Mouse (Mus musculus): Measurements from ENCODE around the gene Hpca. TPM values are rescaled to one million over a fixed set of nuclear protein-coding genes. Genes with fewer than 3 reads are reported as not detected.

The Hpca gene
- polyA plus RNA-seq (2012; rRNA removed) = 0.04 and 0.23 TPM in 2 replicates

GRCm38 (mm10) chr4:129121569-129122086 is at the start of gene Hpca:
TSS of gene Hpca (minus strand) at chr4:129122036.

GRCm38 (mm10) chr4:129136579-129137391 is 14.9 kb upstream of the Hpca start, which contains the start of gene Fndc5:
TSS of gene Fndc5 (plus strand) at chr4:129136999.

GRCm38 (mm10) chr4:129105356-129105755 is 16.5 kb downstream of the Hpca start, which contains the start of gene Tmem54:
TSS of gene Tmem54 (plus strand) at chr4:129105548.

Other genes starting within 250 kb of the Hpca start
- 4.4 and 6.1 TPM in 2 replicates for gene Trim62, start 238.5 kb downstream of the Hpca start, polyA plus RNA-seq (2012; rRNA removed)
- 3.3 and 5.9 TPM in 2 replicates for gene Azin2, start 159.6 kb downstream of the Hpca start, polyA plus RNA-seq (2012; rRNA removed)
- 22.8 and 23.1 TPM in 2 replicates for gene Ak2, start 130.1 kb downstream of the Hpca start, polyA plus RNA-seq (2012; rRNA removed)
- gene Rnf19b, start 63.8 kb downstream of the Hpca start, polyA plus RNA-seq (2012; rRNA removed) = 39.0 and 55.2 TPM in 2 replicates
- 228 and 321 TPM in 2 replicates for gene Tmem54, start 16.5 kb downstream of the Hpca start, polyA plus RNA-seq (2012; rRNA removed)
- 0.85 and 1.00 TPM in 2 replicates for gene Fndc5, start 15.0 kb upstream of the Hpca start, polyA plus RNA-seq (2012; rRNA removed)
- 0.94 and 2.8 TPM in 2 replicates for gene S100pbp, start 67.7 kb upstream of the Hpca start, polyA plus RNA-seq (2012; rRNA removed)
- 3.2 and 5.9 TPM in 2 replicates for gene Yars, start 67.7 kb upstream of the Hpca start, polyA plus RNA-seq (2012; rRNA removed)
- gene C77080, start 139.4 kb upstream of the Hpca start, polyA plus RNA-seq (2012; rRNA removed) = 63.7 and 65.0 TPM in 2 replicates
- gene Sync, start 165.6 kb upstream of the Hpca start, polyA plus RNA-seq (2012; rRNA removed) = 0.58 and 0.95 TPM in 2 replicates
- gene Rbbp4, start 213.3 kb upstream of the Hpca start, polyA plus RNA-seq (2012; rRNA removed) = 3.3 and 4.2 TPM in 2 replicates
- 2.1 and 2.6 TPM in 2 replicates for gene Zbtb8os, start 213.7 kb upstream of the Hpca start, polyA plus RNA-seq (2012; rRNA removed)

Measured in stomach, adult 2 months (tissue).